Mouse (Mus musculus) E14TG2a.4 (cell line): Measurements from ENCODE around the gene Pcsk6.

Experiments used
- H3K27me3 ChIP-seq: 2 replicates; pipeline ENCODE4 v1.6.1; 2014; ENCODE audit warnings: low read length, control low read depth; ENCODE audit not compliant: insufficient read depth
- H3K36me3 ChIP-seq: 2 replicates; pipeline ENCODE4 v1.6.1; 2014; ENCODE audit warnings: low read length, control low read depth; ENCODE audit not compliant: insufficient read depth
- H3K4me1 ChIP-seq: replicated peaks from 2 replicates; pipeline ENCODE4 v1.6.1; 2014; ENCODE audit warnings: low read depth, low read length, control low read depth
- H3K4me3 ChIP-seq: replicated peaks from 2 replicates; pipeline ENCODE4 v1.5.1; 2014; ENCODE audit warnings: mild to moderate bottlenecking, low read length
- H3K9me3 ChIP-seq: 2 replicates; pipeline ENCODE4 v1.6.1; 2014; ENCODE audit warnings: low read length, control low read depth
- CTCF ChIP-seq: conservative IDR thresholded peaks from 2 replicates; pipeline ENCODE4 v1.5.1; 2014; ENCODE audit warnings: low read length
- NANOG ChIP-seq: IDR thresholded peaks from 2 replicates; pipeline ENCODE4 v1.6.1; 2014; ENCODE audit warnings: borderline replicate concordance, low read length, mixed read lengths
- POU5F1 ChIP-seq: IDR thresholded peaks from 2 replicates; pipeline ENCODE4 v1.6.1; 2014; ENCODE audit warnings: low read length, borderline replicate concordance

Gene Pcsk6

DNA sequence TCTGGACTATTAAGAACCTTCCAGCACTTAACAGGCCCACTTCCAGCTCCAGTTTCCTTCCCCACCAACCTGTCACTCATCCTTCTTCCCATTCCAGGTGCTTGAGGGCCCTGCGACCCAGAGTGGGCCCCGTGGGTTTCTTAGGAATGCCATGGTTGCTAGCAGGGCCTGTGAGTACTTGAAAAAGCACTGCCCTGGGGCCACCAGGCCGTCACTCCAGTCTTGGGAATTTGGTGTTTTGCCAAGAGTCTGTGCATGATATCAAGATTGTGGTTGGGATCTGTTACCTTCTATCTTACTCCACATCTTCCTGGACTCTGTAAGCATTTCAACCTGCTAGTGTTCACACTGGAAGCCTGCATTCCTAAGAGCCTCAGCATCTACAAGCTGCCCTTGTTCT, 120.5 kb downstream of the Pcsk6 start:
- no peaks in the 10 kb centered on the region for H3K4me1 ChIP-seq
- no peaks in the 10 kb centered on the region for H3K27me3 ChIP-seq
- no peak for TF ChIP-seq POU5F1
- TF ChIP-seq CTCF = no peak
- TF ChIP-seq NANOG = no peak
- peaks cover 31% of the 10 kb centered on the region for H3K36me3 ChIP-seq
- no peaks in the 10 kb centered on the region for H3K9me3 ChIP-seq
- no peak overlapping the region for H3K4me3 ChIP-seq

DNA sequence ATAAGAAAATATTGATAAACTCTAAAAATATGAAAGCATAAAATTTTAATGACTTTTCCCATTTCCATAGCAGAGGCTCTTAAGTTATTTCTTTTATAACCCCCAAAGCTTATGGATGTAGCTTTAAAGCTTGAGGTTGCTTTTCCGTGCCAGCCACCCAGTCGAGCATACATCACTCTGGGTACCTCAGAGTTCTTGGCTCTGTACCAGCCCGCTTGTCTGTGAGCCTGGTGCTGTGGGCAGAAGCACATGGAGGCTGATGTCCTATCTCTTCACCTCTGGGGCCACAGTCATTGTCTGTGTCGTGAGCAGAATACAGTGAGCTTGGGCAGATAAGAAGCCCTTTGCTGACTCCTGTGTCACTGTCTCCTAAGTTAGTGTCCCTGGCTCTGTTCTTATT, 126.7 kb downstream of the Pcsk6 start:
- Histone ChIP-seq H3K36me3 (peaks cover 26% of the 10 kb centered on the region), H3K27me3 (no peaks in the 10 kb centered on the region), H3K4me3 (no peak overlapping the region), H3K9me3 (peaks cover 4% of the 10 kb centered on the region; the same call in 1 of the 2 replicates), H3K4me1 (no peaks in the 10 kb centered on the region)
- TF ChIP-seq CTCF (no peak), NANOG (no peak), POU5F1 (no peak)

DNA sequence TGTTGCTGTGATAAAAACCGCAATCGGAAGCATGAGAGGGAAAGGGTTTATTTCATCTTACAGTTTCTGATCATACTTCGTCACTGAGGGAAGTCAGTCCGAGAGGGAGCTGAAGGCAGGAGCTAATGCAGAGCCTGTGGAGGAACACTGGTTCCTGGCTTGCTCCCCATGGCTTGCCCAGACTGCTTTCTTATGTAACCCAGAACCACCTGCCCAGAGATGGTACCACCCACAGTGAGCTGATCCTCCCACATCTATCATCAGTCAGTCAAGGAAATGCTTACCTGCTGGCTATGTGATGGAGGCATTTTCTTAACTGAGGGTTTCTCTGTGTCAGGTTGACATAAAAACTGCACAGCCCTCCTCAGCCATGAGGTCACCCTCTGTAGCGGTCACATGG, 127.2 kb downstream of the Pcsk6 start:
- peaks cover 22% of the 10 kb centered on the region for H3K36me3 ChIP-seq
- no peak overlapping the region for H3K4me3 ChIP-seq
- H3K4me1 ChIP-seq = no peaks in the 10 kb centered on the region
- TF ChIP-seq NANOG (no peak), CTCF (no peak), POU5F1 (no peak)
- H3K27me3 ChIP-seq = no peaks in the 10 kb centered on the region
- peaks cover 4% of the 10 kb centered on the region; the same call in 1 of the 2 replicates for H3K9me3 ChIP-seq

DNA sequence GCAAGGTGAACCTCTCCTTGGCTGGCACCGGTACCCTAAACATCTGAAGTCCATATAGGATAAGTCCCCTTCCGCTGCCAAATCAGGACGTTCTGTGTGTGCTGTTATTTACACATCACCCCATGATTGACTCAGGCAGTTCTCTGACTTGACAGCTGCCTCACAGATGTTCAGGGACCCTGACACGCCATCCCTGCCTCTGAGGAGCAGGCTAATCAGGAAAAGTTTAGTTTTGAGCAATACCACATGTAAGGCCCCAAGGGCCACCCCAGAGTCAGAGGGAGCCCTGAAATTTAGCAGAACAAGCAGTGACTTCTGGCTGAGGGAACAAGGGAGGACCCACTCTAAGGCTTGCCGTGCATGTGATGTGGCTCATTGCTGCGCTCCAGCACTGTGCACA, 130.8 kb downstream of the Pcsk6 start:
- no peaks in the 10 kb centered on the region for H3K27me3 ChIP-seq
- TF ChIP-seq POU5F1 (no peak), NANOG (no peak), CTCF (no peak)
- H3K9me3 ChIP-seq = peaks cover 4% of the 10 kb centered on the region; the same call in 1 of the 2 replicates
- H3K4me1 ChIP-seq = no peaks in the 10 kb centered on the region
- H3K36me3 ChIP-seq = peaks cover 15% of the 10 kb centered on the region
- no peak overlapping the region for H3K4me3 ChIP-seq

DNA sequence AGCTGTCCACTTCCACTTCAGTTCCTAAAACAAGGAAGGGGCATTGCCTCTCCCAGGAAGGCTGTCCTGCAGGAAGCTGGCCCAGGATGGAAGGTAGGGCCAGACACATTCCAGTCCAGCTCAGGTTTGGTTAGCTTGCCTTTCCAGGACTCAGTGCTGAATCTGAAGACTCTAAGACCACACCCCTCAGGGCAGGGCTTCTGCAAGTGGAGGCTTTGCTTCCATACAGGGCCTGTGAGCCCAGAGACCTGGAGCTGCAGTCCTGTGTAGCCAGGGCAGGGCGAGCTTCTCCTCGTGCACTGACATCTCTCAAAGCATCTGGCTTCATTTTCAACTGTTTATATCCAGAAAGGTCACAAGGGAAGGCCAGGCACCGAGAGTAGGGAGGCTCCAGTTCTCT, 131.9 kb downstream of the Pcsk6 start:
- TF ChIP-seq POU5F1 (no peak), CTCF (no peak), NANOG (no peak)
- H3K4me1 ChIP-seq = no peaks in the 10 kb centered on the region
- peaks cover 15% of the 10 kb centered on the region for H3K36me3 ChIP-seq
- H3K9me3 ChIP-seq = no peaks in the 10 kb centered on the region
- H3K4me3 ChIP-seq = no peak overlapping the region
- H3K27me3 ChIP-seq = no peaks in the 10 kb centered on the region

DNA sequence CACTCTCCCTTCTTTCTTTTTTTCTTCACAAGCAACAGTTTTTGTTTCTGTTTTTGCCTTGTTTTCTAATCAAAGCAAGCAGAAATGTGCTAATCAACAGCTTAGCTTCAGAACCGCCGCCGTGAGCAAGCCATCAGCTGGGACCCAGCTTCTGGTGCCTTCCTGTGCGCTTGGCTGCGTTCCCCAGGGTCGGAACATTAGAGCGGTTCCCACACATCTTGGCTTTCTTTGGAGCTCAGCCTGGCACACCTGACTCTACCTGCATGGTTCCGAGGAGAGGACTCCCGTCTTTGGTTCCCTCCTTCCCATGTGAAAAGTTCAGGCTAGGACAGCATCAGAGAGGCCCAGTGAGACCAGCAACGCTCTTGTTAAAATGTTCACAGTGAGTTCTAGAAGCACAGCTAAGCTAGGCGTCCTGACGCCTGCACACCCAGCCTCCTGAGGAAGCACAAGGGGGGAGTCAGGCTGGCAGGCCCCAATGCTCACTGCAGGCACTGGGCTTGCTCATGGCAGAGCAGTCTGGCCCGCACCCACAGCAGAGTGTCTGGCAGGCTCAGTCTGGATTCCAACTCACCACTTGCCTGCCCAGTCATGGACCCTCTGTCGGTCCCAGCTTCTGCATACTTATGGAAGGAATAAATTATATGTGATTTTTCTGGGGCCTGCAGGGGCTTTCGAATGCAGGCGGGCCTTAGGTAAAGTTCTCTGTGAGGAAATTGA, 139.7 kb downstream of the Pcsk6 start:
- no peak overlapping the region for H3K4me3 ChIP-seq
- no peaks in the 10 kb centered on the region for H3K9me3 ChIP-seq
- no peaks in the 10 kb centered on the region for H3K27me3 ChIP-seq
- 0 out of 2 replicates have a peak, but pooled peaks cover 5% of the 10 kb centered on the region for H3K36me3 ChIP-seq
- peaks cover 6% of the 10 kb centered on the region; the same call in 1 of the 2 replicates for H3K4me1 ChIP-seq
- TF ChIP-seq CTCF (no peak), POU5F1 (no peak), NANOG (no peak)

DNA sequence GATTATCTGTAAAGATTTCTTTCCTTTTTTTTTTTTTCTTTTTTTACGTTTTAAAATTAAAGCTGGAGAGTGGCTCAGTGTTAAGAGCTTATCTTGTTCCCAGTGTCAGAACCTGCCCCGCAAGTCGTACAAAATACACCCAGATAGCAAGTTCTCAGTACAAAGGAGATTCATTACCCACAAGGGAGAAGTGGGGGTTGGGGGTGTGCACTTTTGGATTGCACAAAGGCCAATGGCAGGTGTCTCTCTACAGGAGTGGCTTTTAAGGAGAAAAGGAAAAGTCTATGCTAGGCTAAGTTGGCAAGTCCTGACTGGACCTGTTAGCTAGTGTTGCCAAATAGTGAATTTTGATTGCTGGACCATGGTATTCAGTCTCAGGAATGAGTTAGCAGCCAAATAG, 140.3 kb downstream of the Pcsk6 start:
- H3K27me3 ChIP-seq = no peaks in the 10 kb centered on the region

DNA sequence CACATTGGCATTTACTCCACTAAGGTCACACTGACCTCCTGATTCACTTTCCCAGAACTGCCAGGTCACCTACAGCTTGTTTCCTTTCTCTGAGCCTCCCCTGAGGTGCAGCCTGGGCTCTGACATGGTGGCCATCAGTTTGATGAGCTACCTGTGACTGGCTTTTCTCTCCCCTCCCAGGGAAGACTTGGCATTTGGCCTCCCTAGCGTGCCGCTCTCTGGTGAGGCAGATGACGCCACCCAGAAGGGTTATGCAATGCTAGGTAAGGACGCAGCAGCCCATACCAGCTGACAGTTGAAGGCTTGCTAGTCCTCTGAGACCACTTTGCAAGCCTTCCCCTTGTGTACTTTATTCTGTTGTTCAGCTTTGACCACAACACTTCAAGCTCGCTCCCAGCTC, 141.9 kb downstream of the Pcsk6 start:
- Histone ChIP-seq H3K4me1 (peaks cover 6% of the 10 kb centered on the region; the same call in 1 of the 2 replicates), H3K4me3 (no peak overlapping the region), H3K9me3 (no peaks in the 10 kb centered on the region), H3K36me3 (0 out of 2 replicates have a peak, but pooled peaks cover 5% of the 10 kb centered on the region), H3K27me3 (no peaks in the 10 kb centered on the region)
- TF ChIP-seq POU5F1 (no peak), NANOG (no peak), CTCF (no peak)

More for the DNA sequence above, 140.3 kb downstream of the Pcsk6 start:
- Histone ChIP-seq H3K9me3 (no peaks in the 10 kb centered on the region), H3K36me3 (0 out of 2 replicates have a peak, but pooled peaks cover 5% of the 10 kb centered on the region), H3K4me1 (peaks cover 6% of the 10 kb centered on the region; the same call in 1 of the 2 replicates), H3K4me3 (no peak overlapping the region)
- no peak for TF ChIP-seq CTCF
- no peak for TF ChIP-seq POU5F1
- no peak for TF ChIP-seq NANOG
